Mouse (Mus musculus): ENCODE results near the gene Ppa2. TPM values are rescaled to one million over a fixed set of nuclear protein-coding genes. Genes with fewer than 3 reads are reported as not detected.

Gene Ppa2
- polyA plus RNA-seq, 1 experiment: 28.4 TPM

DNA sequence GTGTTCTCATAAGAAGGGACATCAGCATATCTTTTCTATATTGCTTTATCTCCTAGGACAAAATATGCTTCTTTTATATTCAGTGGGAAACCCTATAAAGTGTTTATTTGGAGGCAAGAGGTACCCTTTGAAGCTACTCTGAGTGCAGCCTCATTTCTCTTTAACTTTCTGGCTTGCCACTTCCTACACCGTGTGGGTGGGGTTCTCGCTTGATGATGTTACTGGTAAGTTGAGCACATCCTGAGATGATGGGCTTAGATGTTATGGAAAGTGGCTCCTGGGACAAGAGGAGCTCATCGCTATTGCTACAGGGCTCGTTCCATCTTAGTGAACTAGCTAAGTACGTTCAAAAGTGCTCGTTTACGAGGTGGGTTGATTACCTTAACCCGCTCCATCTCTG, 101.9 kb downstream of the Ppa2 start:
- TF ChIP-seq POLR2A (IDR thresholded peaks at IDR 0.05; ENCODE audit: borderline replicate concordance, low read depth, low read length) (no peak), CTCF (IDR thresholded peaks at IDR 0.05; ENCODE audit: low read depth, low read length) (no peak)
- H3K27ac ChIP-seq (ENCODE audit: insufficient read depth, low read depth, low read length): no peak overlapping the region
- H3K4me3 ChIP-seq (ENCODE audit: insufficient read depth, low read length): no peak overlapping the region
- no peaks in the 10 kb centered on the region for H3K4me1 ChIP-seq (ENCODE audit: control insufficient read depth, insufficient read depth, low read length)

- no peak overlapping the region for H3K27ac ChIP-seq (ENCODE audit: insufficient read depth, low read depth, low read length)
- TF ChIP-seq CTCF (IDR thresholded peaks at IDR 0.05; ENCODE audit: low read depth, low read length): no peak
- TF ChIP-seq POLR2A (IDR thresholded peaks at IDR 0.05; ENCODE audit: borderline replicate concordance, low read depth, low read length): no peak
- H3K4me3 ChIP-seq (ENCODE audit: insufficient read depth, low read length): no peak overlapping the region
- no peaks in the 10 kb centered on the region for H3K4me1 ChIP-seq (ENCODE audit: control insufficient read depth, insufficient read depth, low read length)
Observed at GRCm38 (mm10) chr3:133414747-133415146, 104.8 kb downstream of the Ppa2 start.

GRCm38 (mm10) chr3:133423073-133423472, 113.2 kb downstream of the Ppa2 start:
- Histone ChIP-seq H3K27ac (ENCODE audit: insufficient read depth, low read depth, low read length) (no peak overlapping the region), H3K4me1 (ENCODE audit: control insufficient read depth, insufficient read depth, low read length) (no peaks in the 10 kb centered on the region), H3K4me3 (ENCODE audit: insufficient read depth, low read length) (no peak overlapping the region)
- TF ChIP-seq CTCF (IDR thresholded peaks at IDR 0.05; ENCODE audit: low read depth, low read length): no peak
- TF ChIP-seq POLR2A (IDR thresholded peaks at IDR 0.05; ENCODE audit: borderline replicate concordance, low read depth, low read length): no peak

Other genes with a start within 250 kb of the Ppa2 start
- gene Ints12, start 218.3 kb upstream of the Ppa2 start, polyA plus RNA-seq (2012; ENCODE audit: insufficient read depth, insufficient read length, missing spikeins): 32.5 and 38.8 TPM in 2 replicates
- 3.2 and 4.5 TPM in 2 replicates for gene Gstcd, start 218.1 kb upstream of the Ppa2 start, polyA plus RNA-seq (2012; ENCODE audit: insufficient read depth, insufficient read length, missing spikeins)
- gene Arhgef38, start 75.2 kb upstream of the Ppa2 start, polyA plus RNA-seq (2012; ENCODE audit: insufficient read depth, insufficient read length, missing spikeins): not detected in 2 replicates
- 84.9 and 106 TPM in 2 replicates for gene Tet2, start 235.0 kb downstream of the Ppa2 start, polyA plus RNA-seq (2012; ENCODE audit: insufficient read depth, insufficient read length, missing spikeins)

Measured in bone marrow macrophage, adult 2 months (primary cell).